Mouse (Mus musculus) spleen, adult 12 weeks (tissue): ENCODE data around the gene Slc7a6os.
A peak's percentile ranks its signal among the peaks of the same experiment; 100 is the strongest.

Source experiments
- DNase-seq: peaks from one replicate; pipeline ENCODE4 v3.0.0; 2022; ENCODE audit warnings: low spot score

The Slc7a6os gene

GRCm38 (mm10) chr8:106177594-106177993, 33.1 kb downstream of the Slc7a6os start:
- no peak for DNase-seq

GRCm38 (mm10) chr8:106176891-106177290, 33.8 kb downstream of the Slc7a6os start:
- no peak for DNase-seq

GRCm38 (mm10) chr8:106173566-106173965, 37.2 kb downstream of the Slc7a6os start:
- DNase-seq = no peak

- DNase-seq = no peak
Observed at GRCm38 (mm10) chr8:106169934-106170480, 40.7 kb downstream of the Slc7a6os start.

- peak; percentile 8 for DNase-seq
Observed at GRCm38 (mm10) chr8:106169017-106169933, 41.5 kb downstream of the Slc7a6os start.

- peak; percentile 77 for DNase-seq
Observed at GRCm38 (mm10) chr8:106168356-106169016, 42.2 kb downstream of the Slc7a6os start, which contains the start of gene Slc7a6. Gene Slc7a6, plus strand, starts transcription at chr8:106168857.

- peak; percentile 56 for DNase-seq
Observed at GRCm38 (mm10) chr8:106165460-106165859, 45.3 kb downstream of the Slc7a6os start.

- DNase-seq = no peak
Observed at GRCm38 (mm10) chr8:106163251-106163650, 47.5 kb downstream of the Slc7a6os start.

- DNase-seq = no peak
Observed at GRCm38 (mm10) chr8:106159876-106160275, 50.9 kb downstream of the Slc7a6os start.

GRCm38 (mm10) chr8:106158381-106158780, 52.4 kb downstream of the Slc7a6os start:
- no peak for DNase-seq

GRCm38 (mm10) chr8:106157419-106157818, 53.3 kb downstream of the Slc7a6os start:
- no peak for DNase-seq

- no peak for DNase-seq
Observed at GRCm38 (mm10) chr8:106152876-106153275, 57.9 kb downstream of the Slc7a6os start.

GRCm38 (mm10) chr8:106151041-106151440, 59.7 kb downstream of the Slc7a6os start:
- DNase-seq = no peak
